Mouse (Mus musculus) forebrain, embryonic 12.5 days (tissue): ENCODE results near the gene Vmn2r63. TPM values are rescaled to one million over a fixed set of nuclear protein-coding genes. Genes with fewer than 3 reads are reported as not detected.
"Not testable (repeated sequence)": the region's sequence is repeated elsewhere in the genome, so short reads cannot be mapped to it uniquely, and the experiment has no call there.

Source experiments
- ATAC-seq: fragments of 200-750 bp; cut with Nextera tagmentation; 2 replicates; pipeline ENCODE4 v1.8.0; 2017; ENCODE audit warnings: moderate TSS enrichment; ENCODE audit not compliant: low FRiP score
- H3K27ac ChIP-seq: fragments of 300-500 bp; sonication (generic); 2 replicates; pipeline ENCODE4 v1.5.1; 2016; ENCODE audit warnings: mild to moderate bottlenecking
- H3K27me3 ChIP-seq: fragments of 300-500 bp; sonication (generic); 2 replicates; pipeline ENCODE4 v1.6.1; 2016; ENCODE audit warnings: mild to moderate bottlenecking
- H3K36me3 ChIP-seq: fragments of 300-500 bp; sonication (generic); replicated peaks from 2 replicates; pipeline ENCODE4 v1.6.1; 2016; ENCODE audit warnings: mild to moderate bottlenecking
- H3K4me1 ChIP-seq: fragments of 300-500 bp; sonication (generic); 2 replicates; pipeline ENCODE4 v1.6.1; 2016
- H3K4me2 ChIP-seq: fragments of 300-500 bp; sonication (generic); 2 replicates; pipeline ENCODE4 v1.6.1; 2016; ENCODE audit warnings: mild to moderate bottlenecking, moderate library complexity
- H3K4me3 ChIP-seq: fragments of 300-500 bp; sonication (generic); replicated peaks from 2 replicates; pipeline ENCODE4 v1.5.1; 2016; ENCODE audit warnings: mild to moderate bottlenecking
- H3K9ac ChIP-seq: fragments of 300-500 bp; sonication (generic); 2 replicates; pipeline ENCODE4 v1.6.1; 2016; ENCODE audit warnings: mild to moderate bottlenecking
- H3K9me3 ChIP-seq: fragments of 300-500 bp; sonication (generic); 2 replicates; pipeline ENCODE4 v1.6.1; 2016
- WGBS: fragments of 180-500 bp; shearing (Covaris S2); methylation state at CpG from one replicate; pipeline ENCODE4 v1.1.7; 2016; 5-methylcytosine and 5-hydroxymethylcytosine counted together
- microRNA-seq: library from miRNA; unstranded; fragments of <30 nt; microRNA quantifications from one replicate; pipeline ENCODE4, GENCODE M21; 2017
- polyA plus RNA-seq: library from polyadenylated mRNA; unstranded; fragments of >200 nt; fragmentation: Nextera tagmentation; extraction: Ambion mirVana; gene quantifications from 2 replicates; pipeline ENCODE4 v1.2.1, GENCODE M21; 2016

Vmn2r63 gene
- not detected in 2 replicates for polyA plus RNA-seq

DNA sequence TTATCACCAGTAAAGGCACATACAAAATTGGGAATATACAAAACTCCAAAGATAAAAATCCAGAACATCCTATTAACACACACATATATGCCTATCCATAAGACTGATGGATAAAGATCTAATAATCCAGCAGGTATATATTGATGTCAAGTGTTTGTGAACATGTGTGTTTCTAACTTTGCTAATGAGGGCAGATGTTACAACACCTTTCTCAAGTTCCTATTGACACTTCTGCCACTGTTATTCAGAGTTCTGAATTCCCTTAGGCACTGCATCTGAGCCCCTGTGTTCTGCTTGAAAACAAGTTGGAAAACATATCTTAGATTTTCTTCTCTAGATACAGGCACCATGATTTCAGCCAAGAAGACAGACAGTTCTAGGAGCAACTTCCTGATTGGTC, at the start of gene Vmn2r63:
TSS of gene Vmn2r63 (minus strand) at position 101 of the 400 bp plus-strand sequence.
- H3K36me3 ChIP-seq, H3K27me3 ChIP-seq, H3K27ac ChIP-seq, H3K4me3 ChIP-seq, H3K4me2 ChIP-seq, ATAC-seq, H3K4me1 ChIP-seq, H3K9ac ChIP-seq, H3K9me3 ChIP-seq: not testable (repeated sequence)

DNA sequence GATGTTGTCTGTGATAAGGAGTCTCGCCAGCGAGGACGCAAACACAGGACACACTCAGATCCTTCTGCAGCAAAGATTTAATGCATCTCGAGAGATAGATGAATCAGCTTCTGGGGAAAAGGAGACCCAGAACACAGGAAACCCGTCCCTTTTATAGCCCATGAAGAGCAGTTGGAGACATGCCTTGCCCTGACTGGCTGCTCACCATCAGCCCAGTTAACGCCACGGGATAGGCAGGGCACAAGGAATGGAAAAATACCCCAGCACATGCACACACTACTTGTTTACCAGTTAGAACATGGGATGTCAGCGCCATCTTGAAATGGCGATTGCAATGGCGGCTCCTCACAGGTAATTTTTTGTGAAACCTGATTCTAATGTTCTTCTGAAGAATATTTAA, 47.1 kb upstream of the Vmn2r63 start:
- no peaks in the 10 kb centered on the region for H3K4me1 ChIP-seq
- no peaks in the 10 kb centered on the region for H3K27me3 ChIP-seq
- 89% methylated on average over 10 of the region's 10 CpGs for WGBS
- no peak overlapping the region for H3K4me2 ChIP-seq
- no peak overlapping the region for H3K27ac ChIP-seq
- no peak overlapping the region for H3K4me3 ChIP-seq
- no peak overlapping the region for H3K9ac ChIP-seq
- H3K36me3 ChIP-seq: no peaks in the 10 kb centered on the region
- H3K9me3 ChIP-seq: peaks cover 70% of the 10 kb centered on the region
- ATAC-seq: no peak

DNA sequence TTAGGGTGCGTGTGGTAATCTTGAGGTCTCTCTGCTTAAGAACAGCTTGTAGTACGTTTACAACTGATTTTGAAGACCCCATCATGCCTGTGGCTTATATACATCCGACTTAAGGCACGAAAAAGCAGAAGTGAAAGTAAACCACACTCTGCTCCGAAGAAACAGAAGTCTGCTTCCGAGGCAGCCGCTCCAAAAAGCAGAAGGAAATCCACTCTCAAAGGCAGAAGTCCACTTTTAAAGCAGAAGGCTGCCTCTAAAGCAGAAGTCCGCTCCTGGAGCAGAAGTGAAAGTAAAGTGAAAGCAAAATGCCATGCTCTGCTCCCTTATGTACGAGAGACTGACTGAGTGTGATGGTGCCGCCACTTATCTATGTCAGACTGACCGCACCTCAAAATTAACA, 46.5 kb upstream of the Vmn2r63 start:
- Histone ChIP-seq H3K4me2 (no peak overlapping the region), H3K9ac (no peak overlapping the region), H3K4me3 (no peak overlapping the region), H3K36me3 (no peaks in the 10 kb centered on the region), H3K4me1 (no peaks in the 10 kb centered on the region), H3K27me3 (no peaks in the 10 kb centered on the region), H3K27ac (no peak overlapping the region), H3K9me3 (peaks cover 70% of the 10 kb centered on the region)
- ATAC-seq: no peak
- WGBS: 87% methylated on average over 11 of the region's 11 CpGs

DNA sequence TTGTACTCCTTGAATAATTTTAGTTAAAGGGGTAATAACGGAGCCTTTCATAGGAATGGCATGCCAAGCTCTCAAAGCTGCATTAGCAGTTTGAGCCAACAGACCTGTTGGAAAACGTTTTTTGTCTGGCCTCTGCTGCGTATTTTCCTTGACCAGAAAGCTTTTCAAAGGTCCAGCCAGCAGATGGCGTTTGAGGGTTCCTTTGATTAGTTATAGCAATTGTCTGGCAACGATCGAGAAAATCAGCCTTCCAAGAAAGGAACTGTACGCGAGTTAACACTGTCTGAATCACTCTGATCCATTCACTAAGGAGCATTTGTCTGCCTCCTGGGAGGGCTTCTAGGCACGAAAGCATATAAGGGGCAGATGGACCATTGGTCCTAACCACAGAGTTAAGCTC, 31.6 kb upstream of the Vmn2r63 start:
- Histone ChIP-seq H3K9ac (no peak overlapping the region), H3K27me3 (no peaks in the 10 kb centered on the region)

DNA sequence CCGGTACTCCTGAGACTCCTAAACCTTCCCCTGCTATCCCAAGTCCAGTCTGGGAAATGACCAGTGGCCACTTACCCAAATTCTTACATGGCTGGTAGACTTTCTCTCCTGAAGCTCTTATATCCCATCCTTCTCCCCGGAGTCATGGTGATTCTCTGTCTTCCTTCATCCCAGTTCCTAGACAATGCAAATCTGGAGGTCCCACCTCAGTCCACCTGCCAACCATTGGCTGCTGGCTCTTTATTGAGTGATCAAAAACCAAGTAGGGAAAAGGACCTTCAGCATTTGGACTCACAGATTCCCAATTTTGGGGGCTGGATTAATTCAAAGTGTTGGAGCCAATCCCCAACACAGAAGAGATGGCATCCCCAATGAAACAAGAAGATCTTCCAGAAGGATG, 35.6 kb downstream of the Vmn2r63 start:
- not testable (repeated sequence) for H3K36me3 ChIP-seq, H3K9ac ChIP-seq, H3K27me3 ChIP-seq, H3K27ac ChIP-seq, H3K4me3 ChIP-seq, H3K4me2 ChIP-seq, ATAC-seq, H3K4me1 ChIP-seq
- peaks cover 35% of the 10 kb centered on the region for H3K9me3 ChIP-seq
- 86% methylated on average over 2 of the region's 2 CpGs for WGBS

More for the DNA sequence above, 31.6 kb upstream of the Vmn2r63 start:
- no peak for ATAC-seq
- Histone ChIP-seq H3K27ac (no peak overlapping the region), H3K4me2 (no peak overlapping the region), H3K4me3 (no peak overlapping the region), H3K36me3 (no peaks in the 10 kb centered on the region), H3K9me3 (peaks cover 59% of the 10 kb centered on the region), H3K4me1 (no peaks in the 10 kb centered on the region)
- WGBS: 69% methylated on average over 9 of the region's 9 CpGs

DNA sequence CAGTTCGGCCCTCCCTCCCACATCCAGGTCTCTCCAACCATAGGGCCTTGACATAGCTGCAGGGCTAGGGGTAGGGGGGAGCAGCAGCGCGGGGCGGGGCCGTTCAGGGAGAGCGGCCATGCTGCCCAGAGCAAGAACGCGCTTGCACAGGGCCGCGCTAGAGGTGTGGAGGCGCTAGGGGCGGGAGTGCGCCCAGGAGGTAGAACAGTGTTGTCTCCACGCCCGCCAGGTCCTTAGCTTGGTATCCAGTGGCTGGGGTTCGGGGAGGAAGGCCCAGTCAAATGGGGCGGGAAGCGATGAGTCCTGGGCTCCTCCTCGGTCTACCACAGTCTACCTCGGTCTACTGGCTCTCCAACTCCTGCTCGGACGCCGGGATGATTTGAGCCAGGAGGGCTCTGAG, 55.5 kb downstream of the Vmn2r63 start:
- no peak for ATAC-seq
- no peak overlapping the region for H3K4me2 ChIP-seq
- WGBS: 53% methylated on average over 23 of the region's 23 CpGs
- no peaks in the 10 kb centered on the region for H3K36me3 ChIP-seq
- no peak overlapping the region for H3K27ac ChIP-seq
- H3K4me1 ChIP-seq: no peaks in the 10 kb centered on the region
- no peak overlapping the region for H3K4me3 ChIP-seq
- no peaks in the 10 kb centered on the region for H3K27me3 ChIP-seq
- peaks cover 21% of the 10 kb centered on the region for H3K9me3 ChIP-seq
- H3K9ac ChIP-seq: no peak overlapping the region

DNA sequence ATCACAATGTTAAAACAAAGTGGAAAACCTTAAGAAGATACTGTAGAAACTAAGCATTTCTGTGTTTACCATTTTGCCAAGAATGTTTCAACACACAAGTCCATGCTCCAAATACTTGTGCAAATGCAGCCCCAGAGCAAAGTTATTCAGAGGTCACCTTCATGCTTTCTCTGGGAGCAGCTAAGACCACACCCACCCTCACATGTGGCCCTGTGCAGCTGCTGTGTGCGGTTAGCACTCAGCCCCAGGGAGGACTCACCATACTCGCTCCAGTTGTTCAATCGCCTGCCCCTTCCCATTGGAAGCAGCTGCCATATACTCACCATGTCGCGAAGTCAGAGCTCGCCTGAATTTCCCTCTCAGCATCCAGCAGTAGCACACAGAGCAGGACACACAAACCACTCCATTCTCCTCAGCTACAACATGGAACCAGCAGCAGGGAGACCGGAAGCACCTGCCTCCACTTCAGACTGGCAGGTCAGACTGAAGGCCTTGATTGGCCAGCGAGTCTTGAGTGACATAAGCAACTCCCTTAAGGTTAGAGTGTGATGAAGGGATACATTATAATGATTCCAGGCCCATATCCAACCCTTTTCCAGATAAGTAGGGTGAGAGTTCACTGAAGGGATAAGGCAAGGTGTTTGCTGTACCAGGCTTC, 66.7 kb downstream of the Vmn2r63 start, which contains the start of gene Gm2381:
TSS of gene Gm2381 (minus strand) at position 434 of the 658 bp plus-strand sequence.
- not testable (repeated sequence) for H3K9ac ChIP-seq, H3K27me3 ChIP-seq, H3K36me3 ChIP-seq, H3K4me2 ChIP-seq, H3K4me1 ChIP-seq, ATAC-seq, H3K27ac ChIP-seq, H3K9me3 ChIP-seq, H3K4me3 ChIP-seq
- WGBS: 80% methylated on average over 8 of the region's 8 CpGs

Small RNA genes lying within 50 kb of the gene (microRNA-seq; reads per million reads assigned to microRNA genes)
- gene Gm23256: not detected

Other genes with a start within 250 kb of the Vmn2r63 start
- 5.8 and 6.0 TPM in 2 replicates for gene Zfp975, start 241.1 kb downstream of the Vmn2r63 start, polyA plus RNA-seq
- not detected in 2 replicates for gene Gm17067, start 206.8 kb downstream of the Vmn2r63 start, polyA plus RNA-seq
- gene Vmn2r62, start 140.3 kb downstream of the Vmn2r63 start, polyA plus RNA-seq: not detected in 2 replicates
- gene Gm2381, start 66.6 kb downstream of the Vmn2r63 start, polyA plus RNA-seq: not detected in 2 replicates
- gene Gm9268, start 84.9 kb upstream of the Vmn2r63 start, polyA plus RNA-seq: not detected in 2 replicates
- not detected in 2 replicates for gene Zfp936, start 180.4 kb upstream of the Vmn2r63 start, polyA plus RNA-seq